Mouse (Mus musculus) cerebellum, postnatal 14 days (tissue): ENCODE results near the gene Myoz1.
A peak's percentile ranks its signal among the peaks of the same experiment; 100 is the strongest.
"Not testable (repeated sequence)": the region's sequence is repeated elsewhere in the genome, so short reads cannot be mapped to it uniquely, and the experiment has no call there.

Source experiments
- DNase-seq, 2 experiments: peaks; one replicate each; pipeline ENCODE4 v3.0.0; 2021; ENCODE audit warnings: mixed read lengths in 2 of 2

Gene Myoz1

DNA sequence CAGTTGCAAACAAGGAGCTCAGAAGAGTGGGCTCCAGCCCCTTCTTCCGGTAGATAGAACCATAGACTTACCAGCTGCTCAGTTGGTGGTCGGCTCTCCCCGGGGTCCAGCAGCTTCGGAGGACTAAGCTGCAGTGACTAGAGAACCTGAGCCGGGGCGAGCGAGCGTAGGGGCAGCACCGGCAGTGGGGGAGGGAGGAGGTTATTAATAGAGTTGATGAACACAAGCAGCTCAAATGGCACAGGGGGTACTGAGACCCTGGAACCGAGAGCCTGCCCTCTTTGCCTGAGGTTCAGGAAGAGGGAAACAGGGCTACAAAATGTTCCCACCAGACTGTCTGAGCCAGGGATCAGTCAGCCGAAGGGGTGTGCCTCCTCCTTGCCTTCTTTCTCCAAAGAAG, at the start of gene Myoz1:
Gene Myoz1 (minus strand): TSS at position 180 of the 400 bp plus-strand sequence.
- no peak for DNase-seq

DNA sequence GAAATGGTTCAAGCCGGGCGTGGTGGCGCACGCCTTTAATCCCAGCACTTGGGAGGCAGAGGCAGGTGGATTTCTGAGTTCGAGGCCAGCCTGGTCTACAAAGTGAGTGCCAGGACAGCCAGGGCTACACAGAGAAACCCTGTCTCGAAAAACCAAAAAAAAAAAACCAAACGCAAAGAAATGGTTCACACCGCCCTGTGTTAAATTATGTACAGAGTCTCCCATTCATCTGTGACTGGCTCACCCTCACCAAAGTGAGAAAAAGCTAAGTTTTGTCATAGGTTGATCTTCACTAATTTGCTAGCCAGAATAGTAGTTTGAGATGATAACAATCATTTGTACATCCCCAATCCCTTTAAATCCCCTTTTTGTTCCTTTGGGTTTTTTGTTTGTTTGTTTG, 47.1 kb upstream of the Myoz1 start:
- DNase-seq = not testable (repeated sequence)

- peak; percentile 93 to 95 for DNase-seq
Observed at GRCm38 (mm10) chr14:20702741-20703381, 46.5 kb upstream of the Myoz1 start, which contains the start of gene Chchd1. TSS of gene Chchd1 (plus strand) at chr14:20703006.

DNA sequence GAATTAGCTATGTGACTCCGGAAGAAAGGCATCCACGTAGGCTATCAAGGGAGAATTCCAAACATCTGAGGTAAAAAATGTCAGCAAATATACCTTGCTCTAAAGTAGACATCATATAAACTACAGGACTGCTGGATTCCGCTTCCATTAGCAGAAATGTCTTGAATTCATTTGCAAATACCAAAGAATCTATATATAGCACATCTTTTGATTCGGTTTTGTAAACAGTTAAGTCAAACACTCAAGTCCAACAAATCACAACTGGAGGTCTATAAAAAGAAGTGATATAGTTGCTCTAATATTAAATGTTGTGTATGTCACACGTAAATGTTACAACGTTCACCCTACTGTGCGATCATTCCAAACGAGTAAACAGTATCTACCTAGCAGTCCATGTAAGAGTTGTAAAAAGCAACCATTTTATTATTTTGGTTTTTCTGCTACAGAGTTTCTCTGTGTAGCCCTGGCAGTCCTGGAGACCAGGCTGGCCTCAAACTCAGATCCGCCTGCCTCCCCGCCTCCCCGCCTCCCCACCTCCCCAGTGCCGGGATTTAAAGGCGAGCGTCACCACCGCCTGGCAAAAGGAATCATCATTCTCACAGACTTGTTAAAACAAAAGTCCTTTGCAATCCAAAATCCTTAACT, 45.9 kb upstream of the Myoz1 start:
- no peak for DNase-seq

- no peak for DNase-seq
Observed at GRCm38 (mm10) chr14:20701554-20701953, 45.2 kb upstream of the Myoz1 start.

DNA sequence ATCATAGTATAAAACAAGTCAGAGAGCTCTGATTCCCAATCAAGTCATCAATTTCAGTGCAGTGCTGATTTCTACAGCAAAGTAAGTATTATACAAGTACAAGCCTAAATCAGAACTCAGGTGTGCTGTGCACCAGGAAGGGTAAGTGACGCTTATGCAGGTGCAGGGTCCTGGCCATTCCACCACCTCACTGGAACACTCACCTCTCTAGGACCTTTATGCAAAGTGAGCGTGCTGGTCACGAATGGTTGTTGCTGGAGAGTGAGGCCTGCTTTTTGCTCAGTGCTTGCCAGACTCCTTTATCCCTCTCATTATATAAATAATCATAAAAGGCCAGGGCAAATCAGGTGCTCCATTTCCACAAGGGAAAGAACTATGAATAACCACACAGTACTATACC, 44.0 kb upstream of the Myoz1 start:
- no peak for DNase-seq

DNA sequence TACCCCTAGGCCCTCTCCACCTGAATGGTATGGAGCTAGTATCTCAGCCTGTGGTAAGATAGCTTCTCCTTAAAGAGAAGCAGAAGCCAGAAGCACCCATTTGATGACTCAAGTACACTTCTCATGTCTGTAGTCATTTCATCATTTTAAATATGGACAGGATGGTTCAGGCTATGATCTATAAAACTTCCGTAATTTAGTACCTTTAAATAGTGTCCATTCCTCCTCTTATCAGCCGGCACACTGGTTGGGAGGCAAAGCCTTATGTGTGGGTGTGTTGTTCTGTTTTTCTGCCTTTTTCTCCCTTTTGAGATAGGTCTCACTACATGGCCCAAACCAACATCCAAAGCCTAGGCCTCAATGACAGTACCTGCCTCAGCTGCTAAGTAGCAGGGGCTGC, 42.2 kb upstream of the Myoz1 start:
- DNase-seq = no peak

DNA sequence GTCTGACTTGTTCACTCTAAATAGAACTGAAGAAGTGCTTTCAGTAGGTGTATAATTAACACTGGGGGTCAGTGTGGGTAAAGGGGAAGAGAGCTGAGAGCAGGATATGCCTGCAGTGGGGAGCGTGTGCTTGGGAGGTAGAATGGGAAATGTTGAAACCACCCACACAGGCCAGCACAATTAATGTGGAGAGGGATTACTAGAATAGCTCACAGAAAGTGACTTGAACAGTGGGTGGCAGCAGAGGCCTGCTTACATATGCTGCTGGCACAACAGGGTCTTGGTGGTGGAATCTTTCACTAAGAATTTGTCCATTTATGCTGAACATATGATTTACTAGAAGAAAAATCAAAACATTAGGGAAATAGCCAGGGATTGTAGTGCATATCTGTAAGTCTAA, 40.6 kb upstream of the Myoz1 start:
- peak; percentile 65 to 67 for DNase-seq

DNA sequence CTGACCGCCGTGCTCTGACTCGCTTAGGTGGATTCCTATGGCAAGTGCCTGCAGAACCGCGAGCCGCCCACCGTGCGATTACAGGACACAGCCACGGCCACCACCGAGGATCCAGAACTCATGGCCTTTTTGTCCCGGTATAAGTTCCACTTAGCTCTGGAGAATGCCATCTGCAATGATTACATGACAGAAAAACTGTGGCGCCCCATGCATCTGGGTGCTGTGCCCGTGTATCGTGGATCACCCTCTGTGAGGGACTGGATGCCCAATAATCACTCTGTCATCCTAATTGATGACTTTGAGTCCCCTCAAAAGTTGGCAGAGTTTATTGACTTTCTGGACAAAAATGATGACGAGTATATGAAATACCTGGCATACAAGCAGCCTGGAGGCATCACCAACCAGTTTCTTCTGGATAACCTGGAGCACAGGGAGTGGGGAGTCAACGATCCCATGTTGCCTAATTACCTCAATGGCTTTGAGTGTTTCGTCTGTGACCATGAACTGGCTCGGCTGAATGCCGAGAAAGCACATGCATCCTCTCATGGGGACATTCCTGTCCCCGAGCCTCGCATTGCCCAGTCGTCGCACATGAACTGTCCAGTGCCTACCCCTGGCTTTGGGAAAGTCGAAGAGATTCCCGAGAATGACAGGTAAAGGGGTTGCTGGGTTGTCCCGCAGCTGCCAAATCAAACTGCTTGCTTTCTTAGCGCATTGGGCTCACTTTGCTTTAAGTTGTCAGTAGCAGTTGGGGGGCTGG, 39.6 kb upstream of the Myoz1 start:
- DNase-seq = peak in 1 of 2 experiments; percentile 34

- peak; percentile 93 to 94 for DNase-seq
Observed at GRCm38 (mm10) chr14:20694884-20695760, 38.8 kb upstream of the Myoz1 start, which contains the start of gene Fut11. TSS of gene Fut11 (plus strand) at chr14:20694968.

DNA sequence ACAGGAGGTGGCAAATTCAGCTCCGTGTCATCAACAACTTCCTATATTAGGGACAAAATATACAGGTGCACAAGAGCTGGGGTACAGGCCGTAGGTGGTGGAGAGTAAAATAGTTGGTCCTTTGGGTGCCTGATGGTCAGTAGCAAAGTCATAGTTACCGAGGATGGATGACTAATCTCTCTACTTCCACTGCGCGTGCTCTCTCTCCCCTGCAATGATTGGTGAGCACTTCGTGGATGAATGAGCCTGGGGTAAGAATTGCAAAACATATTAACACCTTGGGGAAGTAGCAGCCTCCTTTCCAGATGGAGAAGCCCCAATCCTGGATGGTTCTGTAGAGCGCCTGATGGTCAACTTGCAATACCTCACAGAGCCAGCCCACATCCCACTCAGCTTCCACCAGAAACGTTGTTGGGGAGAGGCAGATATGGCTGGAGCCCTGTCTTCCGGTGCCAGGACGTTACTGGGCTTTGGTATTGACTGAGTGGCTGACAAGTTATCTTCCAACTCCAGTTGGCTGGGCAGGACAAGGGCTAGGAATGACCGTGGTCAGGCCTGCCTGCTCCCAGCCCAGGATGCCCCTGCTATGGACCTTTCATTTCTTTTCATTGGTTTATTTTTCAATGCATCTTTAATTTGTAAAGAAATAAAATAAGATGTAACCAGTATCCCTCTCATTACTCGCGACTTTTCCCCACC, 38.0 kb upstream of the Myoz1 start:
- DNase-seq = no peak

- no peak for DNase-seq
Observed at GRCm38 (mm10) chr14:20693589-20694101, 37.3 kb upstream of the Myoz1 start.

DNA sequence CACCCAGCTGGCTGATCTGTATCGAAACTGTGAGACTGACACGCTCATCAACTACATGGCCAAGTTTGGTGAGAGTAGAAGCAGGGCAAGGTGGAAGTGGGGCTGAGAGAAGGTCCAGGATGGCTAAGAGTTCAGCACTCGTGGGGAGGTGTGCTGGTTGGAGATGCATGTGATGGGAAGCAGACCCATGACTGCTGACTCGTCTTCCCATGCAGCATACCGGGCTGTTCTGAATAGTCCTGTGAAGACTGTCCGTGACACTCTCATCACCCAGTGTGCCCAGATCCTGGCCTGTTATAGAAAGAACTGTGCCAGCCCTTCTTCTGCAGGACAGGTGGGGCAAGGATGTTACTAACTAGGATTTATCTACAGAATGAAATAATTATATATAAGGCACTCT, 35.4 kb upstream of the Myoz1 start:
- no peak for DNase-seq

DNA sequence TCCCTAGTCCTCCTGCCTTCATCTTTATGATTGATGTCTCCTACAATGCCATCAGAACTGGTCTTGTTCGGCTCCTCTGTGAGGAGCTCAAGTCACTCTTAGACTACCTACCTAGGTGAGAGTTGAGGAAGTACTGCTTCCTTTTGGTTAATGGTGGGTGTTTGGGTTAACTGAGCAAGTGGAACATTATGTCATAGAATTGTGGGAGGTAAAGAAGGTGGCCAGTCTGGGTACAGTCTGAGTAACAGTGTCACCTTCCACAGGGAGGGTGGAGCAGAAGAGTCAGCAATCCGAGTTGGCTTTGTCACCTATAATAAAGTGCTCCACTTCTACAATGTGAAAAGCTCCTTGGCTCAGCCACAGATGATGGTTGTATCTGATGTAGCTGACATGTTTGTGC, 32.7 kb upstream of the Myoz1 start:
- no peak for DNase-seq

GRCm38 (mm10) chr14:20686576-20686975, 30.2 kb upstream of the Myoz1 start:
- DNase-seq = no peak

DNA sequence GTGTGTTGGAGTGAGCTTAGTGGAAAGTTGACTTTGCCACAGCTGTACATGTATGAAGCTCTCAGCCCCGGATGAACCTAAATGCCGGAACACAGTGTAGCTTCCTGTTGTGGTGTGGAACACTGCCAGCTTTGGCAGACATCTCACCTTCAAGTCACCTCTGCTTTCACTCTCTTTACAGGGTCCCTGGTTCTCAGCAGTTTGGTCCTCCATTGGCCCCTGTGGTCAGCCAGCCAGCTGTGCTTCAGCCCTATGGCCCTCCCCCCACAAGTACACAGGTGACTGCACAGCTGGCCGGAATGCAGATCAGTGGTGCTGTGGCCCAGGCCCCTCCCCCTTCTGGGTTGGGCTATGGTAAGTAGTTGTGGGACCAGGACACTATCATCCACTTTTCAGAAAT, 26.2 kb upstream of the Myoz1 start:
- DNase-seq = peak in 1 of 2 experiments; percentile 9

DNA sequence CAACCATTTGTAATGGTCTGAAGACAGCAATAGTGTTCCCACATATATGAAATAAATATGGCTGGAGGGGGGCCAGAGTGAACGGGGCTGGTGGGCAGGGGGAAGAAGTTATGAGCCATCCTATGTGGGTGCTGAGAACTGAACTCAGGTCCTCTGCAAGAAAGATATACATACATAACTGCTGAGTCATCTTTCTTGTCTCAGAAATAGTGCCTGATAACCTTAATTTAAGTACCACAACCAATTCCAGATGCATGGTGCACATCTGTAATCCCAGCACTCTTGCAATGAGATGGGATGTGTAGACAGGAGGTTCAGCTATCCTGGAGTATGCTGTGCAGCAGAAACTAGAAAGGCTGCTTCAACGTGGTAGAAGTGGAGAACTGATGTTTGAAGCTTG, 25.4 kb upstream of the Myoz1 start:
- no peak for DNase-seq

DNA sequence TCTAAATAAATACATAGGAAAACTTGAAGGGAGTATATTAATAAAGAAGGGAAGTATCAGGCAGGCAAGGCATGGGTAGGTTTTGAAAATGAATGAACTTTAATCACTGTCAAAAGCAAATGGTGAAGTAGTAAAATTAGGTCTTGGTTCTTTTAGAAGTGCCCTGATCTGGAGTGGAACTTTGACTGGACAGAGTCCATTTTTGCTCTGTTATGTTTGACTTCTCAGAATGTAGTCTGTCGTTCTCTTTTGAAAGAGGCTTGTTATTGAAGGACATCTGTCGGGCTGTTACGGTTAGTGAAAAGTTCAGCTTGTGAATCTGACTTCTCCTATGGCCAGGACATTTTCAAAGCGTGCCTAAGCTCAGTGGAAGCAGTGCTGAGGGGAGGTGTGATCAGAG, 21.6 kb upstream of the Myoz1 start:
- DNase-seq = no peak

GRCm38 (mm10) chr14:20674064-20674833, 17.9 kb upstream of the Myoz1 start, which contains the start of gene Sec24c:
TSS of gene Sec24c (plus strand) at chr14:20674308.
- peak; percentile 99 to 100 for DNase-seq

- peak in 1 of 2 experiments; percentile 38 for DNase-seq
Observed at GRCm38 (mm10) chr14:20673735-20674063, 17.4 kb upstream of the Myoz1 start.

DNA sequence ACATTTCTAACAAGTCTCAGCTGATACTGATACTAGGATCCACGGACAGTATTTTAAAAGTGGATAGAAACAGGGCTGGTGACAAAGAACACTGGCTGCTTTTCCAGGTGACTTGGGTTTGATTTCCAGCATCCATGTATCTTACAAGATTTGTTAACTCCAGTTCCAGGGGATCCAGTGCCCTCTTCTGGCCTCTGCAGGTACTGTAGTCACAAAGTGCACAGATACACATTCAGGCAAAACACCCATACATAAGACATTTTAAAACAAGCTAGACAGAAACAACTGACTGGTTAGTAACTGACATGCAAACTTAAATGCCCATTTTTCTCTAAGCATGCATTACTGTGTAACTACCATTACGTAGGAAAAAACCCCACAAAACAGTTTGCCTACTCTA, 16.6 kb upstream of the Myoz1 start:
- peak; percentile 48 to 78 for DNase-seq
